Mouse (Mus musculus) heart, postnatal 0 days (tissue): ENCODE data around the gene Nme6. TPM values are rescaled to one million over a fixed set of nuclear protein-coding genes. Genes with fewer than 3 reads are reported as not detected.

Experiments used
- ATAC-seq: fragments of 200-750 bp; cut with Nextera tagmentation; 2 replicates; pipeline ENCODE4 v1.8.0; 2017; ENCODE audit warnings: low read depth, moderate number of reproducible peaks, moderate library complexity; ENCODE audit not compliant: insufficient read depth
- DNase-seq: peaks from one replicate; pipeline ENCODE4 v3.0.0-alpha.2; 2016; ENCODE audit warnings: low spot score
- H3K27ac ChIP-seq: fragments of 300-500 bp; sonication (generic); 2 replicates; pipeline ENCODE4 v1.5.1; 2014; ENCODE audit warnings: low read depth, mild to moderate bottlenecking
- H3K27me3 ChIP-seq: fragments of 300-500 bp; sonication (generic); 2 replicates; pipeline ENCODE4 v1.6.1; 2014; ENCODE audit warnings: low read length, mixed read lengths; ENCODE audit not compliant: control insufficient read depth, insufficient read depth
- H3K36me3 ChIP-seq: fragments of 300-500 bp; sonication (generic); replicated peaks from 2 replicates; pipeline ENCODE4 v1.6.1; 2014; ENCODE audit warnings: low read length, mixed read lengths; ENCODE audit not compliant: control insufficient read depth, insufficient read depth
- H3K4me1 ChIP-seq: fragments of 300-500 bp; sonication (generic); 2 replicates; pipeline ENCODE4 v1.6.1; 2014; ENCODE audit warnings: antibody characterized with exemption; ENCODE audit not compliant: control insufficient read depth, insufficient read depth
- H3K4me2 ChIP-seq: fragments of 300-500 bp; sonication (generic); 2 replicates; pipeline ENCODE4 v1.6.1; 2014; ENCODE audit warnings: low read depth, mild to moderate bottlenecking, low read length, moderate library complexity
- H3K4me3 ChIP-seq: fragments of 300-500 bp; sonication (generic); 2 replicates; pipeline ENCODE4 v1.5.1; 2014; ENCODE audit warnings: low read depth, low read length
- H3K9ac ChIP-seq: fragments of 300-500 bp; sonication (generic); replicated peaks from 2 replicates; pipeline ENCODE4 v1.6.1; 2014; ENCODE audit warnings: low read depth, low read length, mixed read lengths
- H3K9me3 ChIP-seq: fragments of 300-500 bp; sonication (generic); replicated peaks from 2 replicates; pipeline ENCODE4 v1.6.1; 2016; ENCODE audit warnings: low read length; ENCODE audit not compliant: control insufficient read depth
- CTCF ChIP-seq: IDR thresholded peaks from 2 replicates; pipeline ENCODE4 v1.5.1; 2016; ENCODE audit warnings: antibody characterized with exemption, control low read depth, low read depth
- EP300 ChIP-seq: IDR thresholded peaks from 2 replicates; pipeline ENCODE4 v1.6.1; 2016; ENCODE audit warnings: antibody characterized with exemption, low read depth
- WGBS: fragments of 180-500 bp; shearing (Covaris S2); extraction: QIAGEN DNeasy Blood & Tissue Kit; methylation state at CpG from one replicate; pipeline ENCODE4 v1.1.7; 2014; 5-methylcytosine and 5-hydroxymethylcytosine counted together
- polyA plus RNA-seq: library from polyadenylated mRNA; unstranded; fragments of >200 nt; fragmentation: Nextera tagmentation; extraction: Ambion mirVana; gene quantifications from 2 replicates; pipeline ENCODE4 v1.2.1, GENCODE M21; 2015
- total RNA-seq: library from RNA; depleted of rRNA; stranded (reverse); fragments of >200 nt; gene quantifications from 2 replicates; pipeline ENCODE4 v1.2.3, GENCODE M21; 2014; ENCODE audit warnings: low replicate concordance

The Nme6 gene
- total and polyA plus RNA-seq, 2 experiments from 2014 or later = 30.4 to 42.2 TPM

DNA sequence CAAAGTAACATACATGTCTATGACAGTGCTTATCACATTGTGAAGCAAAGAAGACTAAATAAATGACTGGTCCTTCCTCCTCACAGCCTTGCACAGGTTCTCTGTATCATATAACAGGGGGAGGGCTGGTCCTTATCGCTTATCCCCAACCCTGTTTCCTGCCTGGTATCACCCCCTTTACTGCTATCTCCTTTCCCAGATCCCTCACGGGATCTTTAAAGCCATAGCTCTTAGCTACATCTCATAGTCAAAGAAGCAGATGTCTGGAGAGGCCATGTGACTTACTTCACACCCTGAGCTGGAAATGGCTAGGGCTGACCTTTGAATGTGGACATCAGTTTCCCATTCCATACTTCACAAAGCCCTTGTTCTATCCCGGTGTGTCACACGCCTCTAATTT lies 6.8 kb upstream of the Nme6 start:
- Histone ChIP-seq H3K27ac (no peak overlapping the region), H3K9ac (no peak overlapping the region), H3K4me3 (no peak overlapping the region), H3K4me1 (no peaks in the 10 kb centered on the region), H3K9me3 (no peaks in the 10 kb centered on the region), H3K27me3 (no peaks in the 10 kb centered on the region), H3K4me2 (no peak overlapping the region), H3K36me3 (no peaks in the 10 kb centered on the region)
- 31% methylated on average over 4 of the region's 4 CpGs for WGBS
- no peak for ATAC-seq
- DNase-seq = no peak
- TF ChIP-seq CTCF = no peak
- TF ChIP-seq EP300 = no peak

DNA sequence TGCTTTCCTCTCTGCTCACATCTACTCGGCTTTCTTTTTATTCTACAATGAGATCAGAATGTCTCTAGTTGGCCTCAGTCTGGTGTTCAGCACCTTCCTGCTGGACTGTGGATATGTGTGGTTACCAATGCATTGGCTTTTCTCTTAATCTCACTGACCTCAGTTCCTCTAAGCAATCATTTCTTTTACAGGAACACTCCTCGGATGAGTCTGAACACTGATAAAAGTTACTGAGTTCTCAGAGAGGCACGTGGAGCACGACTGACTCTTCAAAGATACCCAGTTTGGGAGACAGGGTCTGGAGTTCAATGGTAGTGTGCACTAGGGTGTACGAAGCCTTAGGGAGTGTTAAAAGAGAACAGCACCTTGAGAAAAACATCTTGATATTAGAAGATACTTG lies 6.4 kb upstream of the Nme6 start:
- no peak overlapping the region for H3K4me2 ChIP-seq
- no peak for TF ChIP-seq EP300
- no peak for TF ChIP-seq CTCF
- no peaks in the 10 kb centered on the region for H3K9me3 ChIP-seq
- no peak overlapping the region for H3K9ac ChIP-seq
- no peak for ATAC-seq
- H3K36me3 ChIP-seq = no peaks in the 10 kb centered on the region
- no peaks in the 10 kb centered on the region for H3K27me3 ChIP-seq
- H3K4me1 ChIP-seq = no peaks in the 10 kb centered on the region
- WGBS = 46% methylated on average over 5 of the region's 5 CpGs
- no peak overlapping the region for H3K27ac ChIP-seq
- DNase-seq = no peak
- H3K4me3 ChIP-seq = no peak overlapping the region

DNA sequence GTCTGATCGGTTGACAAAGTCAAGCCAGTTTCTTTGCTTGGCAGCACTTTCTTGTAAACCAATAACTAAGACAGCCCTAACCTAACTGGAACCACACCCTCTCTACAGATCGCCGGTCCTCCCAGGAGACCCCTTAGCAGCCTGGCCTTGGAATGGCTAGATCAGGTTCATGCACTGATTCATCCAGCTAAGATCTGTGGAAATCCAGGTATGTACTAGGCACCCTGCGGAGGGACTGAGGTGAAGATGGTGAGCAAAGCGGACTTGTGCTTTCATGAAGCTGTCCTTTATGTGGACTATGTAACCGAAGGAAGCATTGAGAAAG lies 501 bp downstream of the Nme6 start:
- H3K4me2 ChIP-seq = peak overlapping the region; percentile 91
- TF ChIP-seq EP300 = no peak
- no peak for TF ChIP-seq CTCF
- peaks cover 6% of the 10 kb centered on the region for H3K4me1 ChIP-seq
- ATAC-seq (no peak), DNase-seq (no peak)
- H3K9ac ChIP-seq = peak overlapping the region; percentile 59
- peak overlapping the region; percentile 63 for H3K4me3 ChIP-seq
- H3K27ac ChIP-seq = no peak overlapping the region
- H3K36me3 ChIP-seq = peaks cover 17% of the 10 kb centered on the region; the same call in 1 of the 2 replicates
- 4% methylated on average over 6 of the region's 6 CpGs for WGBS
- H3K27me3 ChIP-seq = no peaks in the 10 kb centered on the region
- no peaks in the 10 kb centered on the region for H3K9me3 ChIP-seq

DNA sequence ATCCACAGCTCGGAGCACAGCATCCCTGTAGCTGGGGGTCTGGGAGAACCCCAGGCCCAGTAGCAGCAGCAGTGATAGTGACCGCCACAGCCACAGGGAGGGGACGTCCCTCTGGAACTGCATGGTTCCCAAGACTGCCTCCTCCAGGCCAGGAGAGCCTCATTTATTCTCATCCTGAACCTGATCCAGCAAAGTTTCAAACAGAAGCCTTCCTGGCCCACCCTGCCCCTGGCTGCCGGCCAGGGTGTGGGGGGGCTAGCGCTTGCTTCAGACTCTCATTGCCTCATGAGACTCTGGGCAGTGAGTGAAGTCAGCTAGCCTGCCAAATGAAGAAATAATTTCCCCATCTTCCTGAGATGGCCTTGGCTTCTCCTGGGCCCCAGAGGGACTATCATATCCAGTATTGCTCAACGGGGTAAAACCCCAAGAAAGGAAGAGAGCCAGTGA lies 16.8 kb downstream of the Nme6 start, which contains the start of gene Camp:
Gene Camp, minus strand, starts transcription at position 306 of the 447 bp plus-strand sequence.
- no peak within 1 kb of the TSS for H3K9ac ChIP-seq
- no peaks in the 10 kb centered on the region for H3K9me3 ChIP-seq
- H3K27ac ChIP-seq = no peak within 1 kb of the TSS
- no peak within 1 kb of the TSS for H3K4me3 ChIP-seq
- H3K4me2 ChIP-seq = no peak within 1 kb of the TSS
- 35% methylated on average over 6 of the region's 6 CpGs for WGBS
- no peaks in the 10 kb centered on the region for H3K36me3 ChIP-seq
- ATAC-seq (peak; percentile 33; the same call in 1 of the 2 replicates), DNase-seq (peak; percentile 13)
- TF ChIP-seq EP300 (no peak), CTCF (no peak)
- H3K4me1 ChIP-seq = no peaks in the 10 kb centered on the region
- H3K27me3 ChIP-seq = no peaks in the 10 kb centered on the region

DNA sequence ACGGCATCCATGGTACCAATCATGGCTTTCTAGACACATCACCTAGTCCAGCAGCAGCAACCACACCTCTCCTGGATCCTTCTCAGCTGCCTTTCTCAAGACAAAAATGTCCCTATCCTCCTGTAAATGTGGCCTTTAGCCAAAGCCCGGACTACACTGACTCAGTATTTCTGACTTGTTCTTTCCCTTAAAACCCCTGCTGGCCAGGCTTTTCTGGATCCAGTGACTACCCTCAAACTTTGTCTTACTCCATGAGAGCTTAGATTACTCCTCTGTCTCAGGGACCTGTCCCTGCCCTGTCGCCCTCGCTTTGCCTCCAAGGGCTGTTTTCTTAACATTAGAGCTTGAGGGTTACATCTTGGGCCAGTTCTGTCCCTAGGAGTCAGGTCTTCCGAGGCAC lies 17.6 kb downstream of the Nme6 start:
- Histone ChIP-seq H3K27me3 (no peaks in the 10 kb centered on the region), H3K36me3 (no peaks in the 10 kb centered on the region), H3K4me2 (no peak overlapping the region), H3K4me3 (no peak overlapping the region), H3K9ac (no peak overlapping the region), H3K4me1 (no peaks in the 10 kb centered on the region), H3K27ac (no peak overlapping the region), H3K9me3 (no peaks in the 10 kb centered on the region)
- DNase-seq = no peak
- WGBS = 87% methylated on average over 5 of the region's 5 CpGs
- no peak for ATAC-seq
- TF ChIP-seq EP300 = no peak
- TF ChIP-seq CTCF = no peak

DNA sequence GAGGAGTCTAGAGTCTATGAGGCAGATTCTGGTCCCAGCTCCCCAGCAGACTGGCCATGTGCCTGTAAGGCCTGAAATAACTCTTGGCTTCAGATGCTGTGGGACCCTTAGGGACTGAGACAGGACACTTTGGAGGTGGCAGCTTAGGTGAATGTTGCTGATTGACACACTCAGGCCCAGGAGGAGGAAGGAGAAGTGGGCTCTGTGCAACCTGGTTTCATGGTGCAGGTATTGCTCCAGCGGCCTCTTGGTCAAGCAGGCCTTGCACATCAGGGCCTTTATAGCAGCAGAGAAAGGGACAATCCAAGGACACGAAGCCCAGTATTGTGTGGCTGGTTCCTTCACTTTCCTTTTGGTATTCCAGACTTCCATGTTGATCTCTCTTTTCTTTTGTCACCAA lies 21.8 kb downstream of the Nme6 start:
- H3K4me2 ChIP-seq = no peak overlapping the region
- H3K27ac ChIP-seq = no peak overlapping the region
- no peaks in the 10 kb centered on the region for H3K9me3 ChIP-seq
- TF ChIP-seq EP300 = no peak
- H3K36me3 ChIP-seq = no peaks in the 10 kb centered on the region
- ATAC-seq (no peak), DNase-seq (no peak)
- H3K27me3 ChIP-seq = no peaks in the 10 kb centered on the region
- WGBS = 84% methylated on average over 2 of the region's 2 CpGs
- H3K4me3 ChIP-seq = no peak overlapping the region
- no peak overlapping the region for H3K9ac ChIP-seq
- H3K4me1 ChIP-seq = no peaks in the 10 kb centered on the region
